Mouse (Mus musculus) C2C12 (cell line): ENCODE measurements at regions not wholly inside any gene's neighbourhood (a gene's known extent, or its start where the extent isn't known, plus 50 kb on each side); places are given as distances from the start of the nearest gene placed in this dataset.

ENCODE experiments used
- CTCF ChIP-seq: IDR thresholded peaks from one replicate; pipeline ENCODE4 v1.5.1; 2011; ENCODE audit not compliant: control insufficient read depth, insufficient read depth, insufficient read length
- MAX ChIP-seq: IDR thresholded peaks from one replicate; pipeline ENCODE4 v1.6.1; 2011; ENCODE audit warnings: mild to moderate bottlenecking, control low read depth
- MYOG ChIP-seq: IDR thresholded peaks from one replicate; pipeline ENCODE4 v1.6.1; 2011; ENCODE audit not compliant: control insufficient read depth, insufficient read length; ENCODE audit errors: extremely low read depth

DNA sequence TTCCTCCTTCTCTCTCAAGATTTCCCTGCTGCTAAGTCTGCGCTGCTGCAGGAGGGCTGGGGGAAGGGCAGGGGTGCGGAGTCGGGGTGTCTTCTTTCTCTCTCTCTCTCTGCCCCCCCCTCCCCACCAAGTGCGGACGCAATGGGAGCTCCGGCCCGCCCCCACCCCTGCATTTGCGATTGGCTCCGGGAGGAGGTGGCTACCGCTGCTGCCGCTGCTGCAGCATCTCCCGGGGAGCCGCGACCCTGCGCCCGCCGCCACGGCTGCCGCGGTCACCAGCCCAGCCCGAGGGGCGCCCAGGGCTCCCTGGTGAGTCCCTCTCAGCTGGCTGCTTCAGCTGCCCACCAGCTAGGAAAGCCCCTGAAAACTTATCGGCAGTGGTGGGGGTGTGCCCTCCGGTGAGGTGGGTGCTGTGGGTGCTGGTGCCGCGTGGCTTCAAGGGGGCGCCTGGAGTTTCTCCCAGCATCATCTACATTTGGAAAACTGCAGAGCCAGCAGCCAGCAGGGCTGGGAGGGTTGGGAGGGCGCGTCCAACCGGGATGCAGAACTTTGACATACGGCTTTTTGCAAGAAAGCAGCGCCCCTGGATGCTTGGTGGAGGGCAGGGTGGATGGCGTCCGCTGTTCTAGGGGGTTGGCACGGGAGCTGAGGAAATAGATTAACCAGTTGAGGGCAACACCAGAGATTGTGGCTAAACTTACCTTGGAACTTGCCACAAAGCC lies 51.6 kb upstream of the Gata5 start:
- TF ChIP-seq CTCF, result no peak
- TF ChIP-seq MAX, result no peak
- TF ChIP-seq MYOG, result no peak
